Mouse (Mus musculus) intestine, embryonic 14.5 days (tissue): ENCODE measurements around the gene Ttyh1. TPM values are rescaled to one million over a fixed set of nuclear protein-coding genes. Genes with fewer than 3 reads are reported as not detected.

Experiments
- ATAC-seq: fragments of 200-750 bp; cut with Nextera tagmentation; replicated peaks from 2 replicates; pipeline ENCODE4 v1.8.0; 2017; ENCODE audit warnings: low read depth, moderate number of reproducible peaks, moderate TSS enrichment, moderate library complexity; ENCODE audit not compliant: low FRiP score, low TSS enrichment
- DNase-seq: peaks from one replicate; pipeline ENCODE4 v3.0.0-alpha.2; 2018; ENCODE audit warnings: low spot score
- H3K27ac ChIP-seq: fragments of 300-500 bp; sonication (generic); 2 replicates; pipeline ENCODE4 v1.5.1; 2014; ENCODE audit warnings: low read depth, mild to moderate bottlenecking, control low read depth
- H3K27me3 ChIP-seq: fragments of 300-500 bp; sonication (generic); replicated peaks from 2 replicates; pipeline ENCODE4 v1.6.1; 2014; ENCODE audit warnings: low read length, control low read depth; ENCODE audit not compliant: control insufficient read depth, insufficient read depth
- H3K36me3 ChIP-seq: fragments of 300-500 bp; sonication (generic); 2 replicates; pipeline ENCODE4 v1.6.1; 2014; ENCODE audit warnings: low read length, control low read depth; ENCODE audit not compliant: control insufficient read depth, insufficient read depth
- H3K4me1 ChIP-seq: fragments of 300-500 bp; sonication (generic); replicated peaks from 2 replicates; pipeline ENCODE4 v1.6.1; 2014; ENCODE audit warnings: low read length, control low read depth, mixed read lengths; ENCODE audit not compliant: control insufficient read depth, insufficient read depth
- H3K4me2 ChIP-seq: fragments of 300-500 bp; sonication (generic); 2 replicates; pipeline ENCODE4 v1.6.1; 2014; ENCODE audit warnings: low read length
- H3K4me3 ChIP-seq: fragments of 300-500 bp; sonication (generic); 2 replicates; pipeline ENCODE4 v1.5.1; 2014; ENCODE audit warnings: low read depth, low read length, control low read depth, mixed read lengths
- H3K9ac ChIP-seq: fragments of 300-500 bp; sonication (generic); 2 replicates; pipeline ENCODE4 v1.6.1; 2014; ENCODE audit warnings: mild to moderate bottlenecking, low read length
- H3K9me3 ChIP-seq: fragments of 300-500 bp; sonication (generic); 2 replicates; pipeline ENCODE4 v1.6.1; 2016; ENCODE audit warnings: low read length, control low read depth; ENCODE audit not compliant: control insufficient read depth
- WGBS: fragments of 180-500 bp; shearing (Covaris S2); extraction: QIAGEN DNeasy Blood & Tissue Kit; methylation state at CpG from one replicate; pipeline ENCODE4 v1.1.7; 2014; 5-methylcytosine and 5-hydroxymethylcytosine counted together
- polyA plus RNA-seq: library from polyadenylated mRNA; unstranded; fragments of >200 nt; fragmentation: Nextera tagmentation; extraction: Ambion mirVana; gene quantifications from 2 replicates; pipeline ENCODE4 v1.2.1, GENCODE M21; 2014

The Ttyh1 gene
- polyA plus RNA-seq = 5.2 and 7.1 TPM in 2 replicates

DNA sequence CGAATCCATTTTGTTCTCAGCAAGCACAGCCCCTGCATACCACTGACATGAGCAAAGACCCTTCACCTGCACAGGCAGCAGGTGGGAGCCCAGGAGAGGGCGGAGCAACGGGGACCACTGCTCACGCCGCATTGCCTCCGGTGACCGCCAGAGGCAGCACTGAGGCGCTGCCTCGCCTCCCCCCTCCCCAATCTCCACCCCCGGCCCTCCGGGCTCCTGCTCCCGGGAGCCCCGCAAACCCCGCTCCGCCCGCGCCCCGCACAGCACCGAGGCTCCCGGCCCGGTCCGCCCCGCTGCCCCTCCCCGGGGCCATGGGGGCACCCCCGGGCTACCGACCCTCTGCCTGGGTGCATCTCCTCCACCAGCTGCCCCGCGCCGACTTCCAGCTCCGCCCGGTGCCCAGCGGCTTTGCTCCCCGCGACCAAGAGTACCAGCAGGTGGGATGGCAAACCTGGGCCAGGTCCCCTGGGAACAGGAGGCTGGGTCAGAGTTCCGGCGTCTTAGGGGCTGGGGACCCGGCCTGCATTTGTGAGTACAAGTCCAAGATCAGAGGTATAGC lies at the start of gene Ttyh1:
TSS of gene Ttyh1 (plus strand) at position 65 of the 559 bp plus-strand sequence.
- Histone ChIP-seq H3K9me3 (no peaks in the 10 kb centered on the region), H3K27ac (no peak within 1 kb of the TSS), H3K4me3 (peak within 1 kb of the TSS; percentile 29), H3K4me1 (no peaks in the 10 kb centered on the region), H3K4me2 (peak within 1 kb of the TSS; percentile 55), H3K9ac (peak within 1 kb of the TSS; percentile 35; the same call in 1 of the 2 replicates), H3K27me3 (peaks cover 36% of the 10 kb centered on the region), H3K36me3 (no peaks in the 10 kb centered on the region)
- 2% methylated on average over 28 of the region's 37 CpGs for WGBS
- DNase-seq = peak; percentile 65
- no peak; the same call in 1 of the 2 replicates for ATAC-seq

DNA sequence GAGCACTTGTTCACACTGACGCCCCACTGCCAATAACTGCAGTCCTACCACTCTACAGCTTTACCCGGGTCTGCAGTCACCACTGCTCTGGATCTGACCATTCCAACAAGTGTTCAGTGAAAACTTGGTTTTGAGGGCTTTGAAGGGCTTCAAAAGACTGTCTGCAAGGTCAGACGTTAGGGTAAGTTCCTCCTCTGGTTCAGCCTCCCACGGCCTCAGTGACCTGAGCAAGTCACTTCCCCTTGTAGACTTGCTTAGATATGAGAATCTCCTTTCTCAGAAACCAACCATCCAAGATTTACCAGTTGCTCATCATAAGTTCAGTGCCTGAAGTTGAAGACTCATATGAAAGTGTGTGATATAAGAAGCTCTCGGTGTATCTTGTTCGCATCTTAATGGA lies 48.1 kb upstream of the Ttyh1 start:
- ATAC-seq (no peak), DNase-seq (no peak)
- no peaks in the 10 kb centered on the region for H3K4me1 ChIP-seq
- no peak overlapping the region for H3K4me3 ChIP-seq
- no peak overlapping the region for H3K27ac ChIP-seq
- no peaks in the 10 kb centered on the region for H3K27me3 ChIP-seq
- 88% methylated on average over 6 of the region's 6 CpGs for WGBS
- no peak overlapping the region for H3K4me2 ChIP-seq
- H3K36me3 ChIP-seq = no peaks in the 10 kb centered on the region
- H3K9ac ChIP-seq = no peak overlapping the region
- no peaks in the 10 kb centered on the region for H3K9me3 ChIP-seq

DNA sequence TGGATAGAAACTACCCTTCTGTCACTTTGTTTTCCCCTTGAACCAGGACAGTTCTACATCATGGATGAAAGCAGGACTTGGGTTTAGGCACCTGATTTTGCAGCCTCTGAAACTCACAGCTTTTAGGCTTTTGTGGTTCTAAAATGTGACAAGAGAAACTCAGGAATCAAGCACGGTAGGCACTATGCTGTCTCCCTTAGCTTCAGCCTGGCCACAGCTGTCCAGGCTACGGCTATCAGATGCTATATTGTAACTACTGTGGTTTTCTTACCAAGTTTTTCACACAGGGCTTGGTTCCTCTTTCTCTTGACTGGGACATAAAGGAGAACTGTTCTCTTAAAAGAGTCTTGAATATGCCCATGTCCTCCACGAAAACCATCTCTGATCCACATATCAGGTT lies 46.1 kb upstream of the Ttyh1 start:
- DNase-seq = no peak
- Histone ChIP-seq H3K4me1 (no peaks in the 10 kb centered on the region), H3K9me3 (no peaks in the 10 kb centered on the region), H3K27me3 (no peaks in the 10 kb centered on the region), H3K9ac (no peak overlapping the region), H3K36me3 (no peaks in the 10 kb centered on the region), H3K27ac (no peak overlapping the region), H3K4me2 (no peak overlapping the region), H3K4me3 (no peak overlapping the region)
- ATAC-seq = no peak
- 70% methylated on average over 3 of the region's 3 CpGs for WGBS

DNA sequence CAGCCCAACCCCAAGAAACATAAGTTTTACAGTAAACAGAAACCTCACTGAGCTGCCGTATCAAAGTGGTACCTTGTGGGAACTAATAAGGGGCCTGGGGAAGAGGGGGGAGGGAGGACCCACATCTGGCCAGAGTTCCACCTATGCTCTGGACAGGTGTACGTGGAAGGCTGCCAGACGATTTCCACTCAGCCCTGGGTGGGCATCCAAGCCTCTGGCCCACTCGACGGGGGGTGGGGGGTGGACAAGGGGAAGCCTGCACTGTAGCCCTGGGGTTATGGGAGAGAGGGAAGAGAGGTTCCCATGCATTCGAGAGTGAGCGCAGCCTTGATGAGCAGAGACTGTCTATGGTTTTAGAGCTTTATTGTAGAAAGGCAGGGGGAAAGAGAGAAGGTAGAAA lies 39.7 kb upstream of the Ttyh1 start:
- Histone ChIP-seq H3K27me3 (no peaks in the 10 kb centered on the region), H3K9ac (no peak overlapping the region), H3K36me3 (no peaks in the 10 kb centered on the region), H3K27ac (no peak overlapping the region), H3K4me3 (no peak overlapping the region), H3K4me2 (no peak overlapping the region), H3K9me3 (no peaks in the 10 kb centered on the region), H3K4me1 (no peaks in the 10 kb centered on the region)
- ATAC-seq = no peak
- no peak for DNase-seq
- WGBS = 77% methylated on average over 7 of the region's 7 CpGs

DNA sequence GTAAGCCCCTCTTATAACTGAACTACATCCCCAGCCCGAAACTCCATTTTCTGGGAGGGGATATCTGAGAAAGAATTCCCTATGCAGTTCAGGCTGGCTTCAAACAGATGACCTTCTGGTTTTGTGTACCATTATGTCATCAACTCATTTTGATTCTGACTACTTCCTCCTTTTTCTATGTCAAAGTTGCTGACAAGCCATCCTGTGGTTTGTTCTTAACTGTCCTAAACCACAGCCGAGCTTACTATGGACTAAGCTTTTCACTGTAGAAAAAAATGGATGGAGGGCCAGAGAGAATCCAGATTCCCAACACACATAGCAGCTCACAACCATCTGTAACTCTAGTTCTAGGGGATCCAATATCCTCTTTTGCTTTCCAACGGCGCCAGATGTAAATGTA lies 38.7 kb upstream of the Ttyh1 start:
- no peak for ATAC-seq
- Histone ChIP-seq H3K9ac (no peak overlapping the region), H3K36me3 (no peaks in the 10 kb centered on the region), H3K27me3 (no peaks in the 10 kb centered on the region), H3K4me3 (no peak overlapping the region), H3K27ac (no peak overlapping the region), H3K4me2 (no peak overlapping the region), H3K4me1 (no peaks in the 10 kb centered on the region), H3K9me3 (no peaks in the 10 kb centered on the region)
- DNase-seq = no peak
- WGBS = 84% methylated on average over 4 of the region's 4 CpGs

DNA sequence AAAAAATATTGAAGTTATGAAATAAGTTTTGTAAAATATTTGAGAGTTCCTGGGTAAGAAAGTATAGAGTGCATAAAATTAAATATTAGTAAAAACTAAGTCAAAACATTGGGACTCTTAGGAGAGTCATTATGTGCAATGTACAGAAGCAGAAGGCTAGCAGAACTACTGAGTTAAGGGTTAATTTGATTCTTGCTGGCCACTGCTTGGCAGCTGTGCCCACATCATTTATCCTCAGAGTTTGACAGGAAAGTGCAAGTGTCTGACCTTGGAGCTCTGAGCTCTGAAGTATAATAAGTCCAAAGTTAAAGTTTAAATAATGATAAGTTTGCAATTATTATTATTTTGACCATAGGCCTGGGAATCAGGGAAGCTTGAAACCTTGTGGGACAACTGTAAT lies 37.5 kb upstream of the Ttyh1 start:
- Histone ChIP-seq H3K36me3 (no peaks in the 10 kb centered on the region), H3K9ac (no peak overlapping the region), H3K27ac (no peak overlapping the region), H3K4me2 (no peak overlapping the region), H3K4me1 (no peaks in the 10 kb centered on the region), H3K9me3 (no peaks in the 10 kb centered on the region), H3K27me3 (no peaks in the 10 kb centered on the region), H3K4me3 (no peak overlapping the region)
- peak; percentile 13 for DNase-seq
- ATAC-seq = no peak

DNA sequence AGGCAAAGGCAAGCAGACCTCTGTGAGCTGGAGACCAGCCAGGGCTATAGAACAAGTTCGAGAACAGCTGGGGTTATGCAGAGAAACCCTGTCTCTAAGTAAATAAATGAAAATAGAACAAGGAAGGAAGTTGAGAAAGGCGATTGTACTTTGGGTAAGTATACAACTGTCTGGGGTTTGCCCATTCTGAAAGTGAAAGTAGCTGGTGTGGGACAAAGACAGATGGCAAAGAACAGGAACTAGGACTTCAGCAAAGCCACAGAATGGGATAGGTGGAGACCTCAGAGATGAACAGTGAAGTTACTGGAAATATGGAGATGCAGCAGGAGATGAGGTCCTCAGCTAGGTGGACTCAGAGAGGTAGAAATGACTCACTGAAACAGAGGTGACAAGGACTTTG lies 36.4 kb upstream of the Ttyh1 start:
- Histone ChIP-seq H3K4me2 (no peak overlapping the region), H3K9me3 (no peaks in the 10 kb centered on the region), H3K4me3 (no peak overlapping the region), H3K4me1 (no peaks in the 10 kb centered on the region), H3K27ac (no peak overlapping the region), H3K36me3 (no peaks in the 10 kb centered on the region), H3K27me3 (no peaks in the 10 kb centered on the region), H3K9ac (no peak overlapping the region)
- 13% methylated on average over 2 of the region's 2 CpGs for WGBS
- DNase-seq (peak; percentile 40), ATAC-seq (0 out of 2 replicates have a peak, but pooled peaks have one; percentile 19)

DNA sequence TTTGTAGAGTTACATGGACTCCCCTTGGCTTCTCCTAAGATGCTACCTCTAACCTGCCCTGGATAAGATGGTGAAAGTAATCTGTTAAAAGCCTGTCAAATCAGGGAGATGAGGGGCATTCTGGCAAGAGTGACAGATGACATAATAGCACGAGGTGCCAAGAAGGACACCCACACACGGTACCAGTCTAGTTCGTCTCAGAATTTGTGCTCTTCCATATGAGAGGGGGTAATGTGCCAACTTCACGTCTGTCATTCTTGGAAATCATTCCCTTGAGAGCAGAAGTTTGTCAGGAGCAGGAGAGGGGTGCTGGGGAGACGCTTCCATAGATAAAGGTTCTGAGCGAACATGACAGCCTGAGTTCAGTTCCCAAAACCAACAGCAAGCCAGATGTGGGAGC lies 35.0 kb upstream of the Ttyh1 start:
- no peak overlapping the region for H3K4me2 ChIP-seq
- no peaks in the 10 kb centered on the region for H3K36me3 ChIP-seq
- no peaks in the 10 kb centered on the region for H3K9me3 ChIP-seq
- no peak overlapping the region for H3K4me3 ChIP-seq
- WGBS = 77% methylated on average over 6 of the region's 6 CpGs
- no peaks in the 10 kb centered on the region for H3K27me3 ChIP-seq
- no peak overlapping the region for H3K27ac ChIP-seq
- H3K4me1 ChIP-seq = no peaks in the 10 kb centered on the region
- DNase-seq (no peak), ATAC-seq (no peak)
- H3K9ac ChIP-seq = no peak overlapping the region

DNA sequence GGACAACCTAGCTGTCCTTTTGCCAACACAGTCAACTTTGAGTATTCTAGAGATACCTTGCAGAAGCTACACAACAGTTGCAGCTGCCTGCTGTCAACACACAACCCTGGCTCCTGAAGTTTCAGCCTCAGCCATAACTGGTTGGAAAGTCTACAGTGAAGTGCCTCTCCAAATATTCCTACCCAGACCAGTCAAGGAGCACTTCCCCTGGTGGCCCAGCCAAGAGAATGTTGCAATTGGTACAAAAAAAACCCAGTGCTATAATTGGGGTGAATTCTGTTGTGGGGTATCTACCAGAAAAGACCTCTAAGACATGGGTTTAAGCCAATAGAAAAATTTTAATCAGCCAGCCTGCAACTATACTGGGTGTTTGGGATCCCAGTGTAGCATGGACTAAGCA lies 33.6 kb upstream of the Ttyh1 start:
- Histone ChIP-seq H3K4me1 (no peaks in the 10 kb centered on the region), H3K36me3 (no peaks in the 10 kb centered on the region), H3K27me3 (no peaks in the 10 kb centered on the region), H3K4me2 (no peak overlapping the region), H3K9me3 (no peaks in the 10 kb centered on the region), H3K27ac (no peak overlapping the region), H3K4me3 (no peak overlapping the region), H3K9ac (no peak overlapping the region)
- ATAC-seq = no peak
- no peak for DNase-seq
